Mouse (Mus musculus) forebrain, embryonic 16.5 days (tissue): ENCODE results near the gene B4galt5. TPM values are rescaled to one million over a fixed set of nuclear protein-coding genes. Genes with fewer than 3 reads are reported as not detected.
A peak's percentile ranks its signal among the peaks of the same experiment; 100 is the strongest.

Source experiments
- ATAC-seq: fragments of 200-750 bp; cut with Nextera tagmentation; 2 replicates; pipeline ENCODE4 v1.8.0; 2017; ENCODE audit warnings: mild to moderate bottlenecking, moderate library complexity
- H3K27ac ChIP-seq: fragments of 300-500 bp; sonication (generic); 2 replicates; pipeline ENCODE4 v1.5.1; 2014; ENCODE audit warnings: low read length, control low read depth
- H3K27me3 ChIP-seq: fragments of 300-500 bp; sonication (generic); replicated peaks from 2 replicates; pipeline ENCODE4 v1.6.1; 2014; ENCODE audit warnings: low read length; ENCODE audit not compliant: control insufficient read depth, insufficient read depth
- H3K36me3 ChIP-seq: fragments of 300-500 bp; sonication (generic); 2 replicates; pipeline ENCODE4 v1.6.1; 2014; ENCODE audit not compliant: control insufficient read depth, insufficient read depth
- H3K4me1 ChIP-seq: fragments of 300-500 bp; sonication (generic); replicated peaks from 2 replicates; pipeline ENCODE4 v1.6.1; 2014; ENCODE audit warnings: low read length; ENCODE audit not compliant: control insufficient read depth, insufficient read depth
- H3K4me2 ChIP-seq: fragments of 300-500 bp; sonication (generic); 2 replicates; pipeline ENCODE4 v1.6.1; 2014; ENCODE audit warnings: mild to moderate bottlenecking, low read length, control low read depth
- H3K4me3 ChIP-seq: fragments of 300-500 bp; sonication (generic); replicated peaks from 2 replicates; pipeline ENCODE4 v1.5.1; 2014; ENCODE audit warnings: mild to moderate bottlenecking, low read length, control low read depth
- H3K9ac ChIP-seq: fragments of 300-500 bp; sonication (generic); replicated peaks from 2 replicates; pipeline ENCODE4 v1.6.1; 2014; ENCODE audit warnings: low read depth, low read length, control low read depth
- H3K9me3 ChIP-seq: fragments of 300-500 bp; sonication (generic); 2 replicates; pipeline ENCODE4 v1.6.1; 2016; ENCODE audit warnings: low read length; ENCODE audit not compliant: control insufficient read depth
- WGBS: fragments of 180-500 bp; shearing (Covaris S2); extraction: QIAGEN DNeasy Blood & Tissue Kit; methylation state at CpG from one replicate; pipeline ENCODE4 v1.1.7; 2014; 5-methylcytosine and 5-hydroxymethylcytosine counted together
- polyA plus RNA-seq: library from polyadenylated mRNA; unstranded; fragments of >200 nt; fragmentation: Nextera tagmentation; extraction: Ambion mirVana; gene quantifications from 2 replicates; pipeline ENCODE4 v1.2.1, GENCODE M21; 2015

Gene B4galt5
- polyA plus RNA-seq, 1 experiment from 2014 or later, result 12.5 TPM

DNA sequence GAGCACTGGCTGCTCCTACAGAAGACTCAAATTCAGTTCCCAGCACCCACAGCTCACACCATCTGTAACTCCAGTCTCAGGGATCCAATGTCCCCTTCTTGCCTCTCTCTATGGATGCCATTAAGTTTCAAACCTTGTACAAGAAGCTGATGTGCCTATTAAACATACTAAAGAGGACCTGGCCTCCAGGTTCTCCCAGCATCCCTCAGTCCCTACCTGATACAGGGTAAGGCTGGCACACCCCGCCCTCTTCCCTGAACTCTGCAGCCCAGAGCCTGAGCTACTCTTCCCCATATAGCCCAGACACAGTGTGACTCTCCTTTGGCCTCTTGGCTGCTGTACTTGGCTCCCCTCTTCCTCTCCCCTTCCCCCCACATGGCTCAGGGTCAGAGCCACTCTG is 38.9 kb downstream of the B4galt5 start:
- Histone ChIP-seq H3K9ac (no peak overlapping the region), H3K4me1 (peaks cover 24% of the 10 kb centered on the region), H3K4me3 (no peak overlapping the region), H3K27ac (no peak overlapping the region), H3K27me3 (no peaks in the 10 kb centered on the region), H3K36me3 (no peaks in the 10 kb centered on the region), H3K4me2 (no peak overlapping the region), H3K9me3 (no peaks in the 10 kb centered on the region)
- WGBS, result 92% methylated on average over 1 of the region's 1 CpGs
- no peak for ATAC-seq

DNA sequence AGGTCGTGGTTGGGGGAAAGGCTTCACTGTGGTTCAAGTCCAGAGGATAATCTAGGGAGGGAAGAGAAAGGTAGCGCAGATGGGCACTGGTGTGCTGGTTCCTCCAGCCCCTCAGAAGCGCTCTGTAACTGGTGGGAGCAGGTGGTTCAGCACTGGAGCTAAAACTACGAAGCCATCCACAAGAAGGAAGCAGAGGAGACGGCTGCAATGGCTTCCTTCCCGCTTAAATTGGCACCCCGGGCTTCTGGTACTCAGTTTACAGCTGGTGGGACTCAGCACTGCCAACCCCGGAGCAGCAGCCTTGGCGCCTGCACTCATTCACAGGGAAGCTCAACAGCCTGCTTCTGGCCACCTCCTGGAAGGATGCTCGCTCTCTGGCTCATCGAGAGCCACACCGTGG is 39.7 kb downstream of the B4galt5 start:
- no peaks in the 10 kb centered on the region for H3K36me3 ChIP-seq
- no peaks in the 10 kb centered on the region for H3K27me3 ChIP-seq
- WGBS, result 63% methylated on average over 12 of the region's 12 CpGs
- H3K9ac ChIP-seq, result no peak overlapping the region
- H3K27ac ChIP-seq, result peak overlapping the region; percentile 8; the same call in 1 of the 2 replicates
- H3K4me2 ChIP-seq, result no peak overlapping the region
- H3K9me3 ChIP-seq, result no peaks in the 10 kb centered on the region
- no peak overlapping the region for H3K4me3 ChIP-seq
- peaks cover 17% of the 10 kb centered on the region for H3K4me1 ChIP-seq
- ATAC-seq, result no peak

DNA sequence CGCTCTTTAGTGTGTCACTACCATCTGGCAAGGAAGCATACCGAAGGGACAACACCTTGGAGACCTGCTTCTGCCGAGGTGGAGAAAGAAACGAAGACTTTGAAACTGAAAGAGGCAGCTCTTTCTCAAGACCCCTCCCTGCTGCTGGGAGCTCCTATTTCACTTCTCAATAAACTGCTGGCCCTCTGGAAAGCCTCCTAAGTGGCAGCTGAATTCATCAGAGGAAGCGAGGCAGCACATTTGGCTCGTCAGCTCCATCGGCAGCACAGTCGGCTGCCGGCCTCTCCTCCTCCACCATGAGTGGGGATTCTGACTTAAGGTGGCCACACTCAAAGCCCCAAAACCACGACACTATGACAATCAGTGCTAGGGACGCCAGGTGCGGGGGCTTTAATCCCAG is 41.3 kb downstream of the B4galt5 start:
- H3K4me3 ChIP-seq, result no peak overlapping the region
- no peak overlapping the region for H3K9ac ChIP-seq
- no peak overlapping the region for H3K4me2 ChIP-seq
- peaks cover 8% of the 10 kb centered on the region for H3K4me1 ChIP-seq
- 45% methylated on average over 12 of the region's 12 CpGs for WGBS
- no peak for ATAC-seq
- H3K9me3 ChIP-seq, result no peaks in the 10 kb centered on the region
- H3K27ac ChIP-seq, result no peak overlapping the region
- no peaks in the 10 kb centered on the region for H3K36me3 ChIP-seq
- H3K27me3 ChIP-seq, result no peaks in the 10 kb centered on the region

DNA sequence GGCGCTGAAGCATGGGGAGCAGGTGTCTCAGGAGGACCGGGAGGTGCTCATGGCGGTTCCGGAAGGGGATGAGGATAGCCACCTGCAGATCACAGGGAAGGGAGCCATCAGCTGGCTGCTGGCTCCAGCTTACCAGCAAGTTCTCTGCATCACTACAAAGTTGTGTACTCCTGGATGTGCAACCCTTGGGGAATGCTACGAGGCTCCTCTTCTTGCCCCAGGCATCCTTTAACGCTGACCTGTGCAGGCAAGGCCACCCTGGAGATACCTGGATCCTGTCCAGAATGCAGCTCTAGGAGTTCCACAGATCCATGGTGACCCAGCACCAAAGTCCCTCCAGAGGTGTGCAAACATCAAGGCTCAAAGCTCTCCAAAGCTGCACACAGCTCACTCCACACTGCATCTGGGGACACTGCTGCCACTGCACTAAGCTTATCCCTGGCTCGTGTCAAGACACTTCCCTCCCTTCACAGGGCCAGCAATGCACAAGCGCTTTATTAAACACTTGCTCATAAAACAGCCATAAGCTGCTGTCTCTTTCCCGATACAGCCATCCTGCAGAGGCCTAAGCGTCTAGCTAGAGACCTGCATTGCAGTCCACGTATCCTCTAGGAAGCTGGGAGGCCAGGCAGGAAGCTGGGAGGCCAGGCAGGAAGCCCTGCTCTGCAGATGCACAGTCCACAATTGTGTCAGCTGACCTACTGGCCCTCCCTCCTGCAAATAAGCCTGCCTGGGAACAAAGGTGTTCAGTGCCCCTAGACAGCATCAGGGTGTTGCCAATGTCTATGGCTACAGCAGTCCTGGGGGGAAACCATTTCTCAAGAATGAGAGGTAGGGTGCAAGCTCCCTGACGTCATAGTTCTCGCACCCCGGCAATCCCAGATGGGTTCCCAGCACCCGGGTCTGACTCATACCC is 42.1 kb downstream of the B4galt5 start:
- Histone ChIP-seq H3K4me1 (peaks cover 8% of the 10 kb centered on the region), H3K4me2 (no peak overlapping the region), H3K27ac (no peak overlapping the region), H3K9ac (no peak overlapping the region), H3K4me3 (no peak overlapping the region), H3K36me3 (no peaks in the 10 kb centered on the region), H3K9me3 (no peaks in the 10 kb centered on the region), H3K27me3 (no peaks in the 10 kb centered on the region)
- WGBS, result 88% methylated on average over 15 of the region's 15 CpGs
- no peak for ATAC-seq

DNA sequence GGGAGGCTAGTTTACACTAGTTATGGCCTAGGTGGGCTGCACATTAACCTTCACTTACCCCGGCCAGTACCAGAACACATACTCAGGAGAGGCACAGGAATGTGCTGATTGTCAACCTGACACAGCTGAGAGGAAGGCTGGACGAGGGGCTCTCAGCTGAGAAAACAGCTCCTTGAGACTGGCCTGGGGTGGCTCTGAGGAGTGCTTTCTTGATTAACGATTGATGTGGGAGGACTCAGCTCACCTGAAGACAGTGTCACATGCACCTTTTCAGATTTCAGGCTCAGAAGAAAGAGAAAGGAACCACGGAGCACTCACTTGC is 42.7 kb downstream of the B4galt5 start:
- peaks cover 8% of the 10 kb centered on the region for H3K4me1 ChIP-seq
- ATAC-seq, result no peak
- H3K4me2 ChIP-seq, result no peak overlapping the region
- no peak overlapping the region for H3K4me3 ChIP-seq
- 80% methylated on average over 4 of the region's 4 CpGs for WGBS
- no peak overlapping the region for H3K9ac ChIP-seq
- H3K27ac ChIP-seq, result no peak overlapping the region
- H3K36me3 ChIP-seq, result no peaks in the 10 kb centered on the region
- H3K9me3 ChIP-seq, result no peaks in the 10 kb centered on the region
- no peaks in the 10 kb centered on the region for H3K27me3 ChIP-seq

DNA sequence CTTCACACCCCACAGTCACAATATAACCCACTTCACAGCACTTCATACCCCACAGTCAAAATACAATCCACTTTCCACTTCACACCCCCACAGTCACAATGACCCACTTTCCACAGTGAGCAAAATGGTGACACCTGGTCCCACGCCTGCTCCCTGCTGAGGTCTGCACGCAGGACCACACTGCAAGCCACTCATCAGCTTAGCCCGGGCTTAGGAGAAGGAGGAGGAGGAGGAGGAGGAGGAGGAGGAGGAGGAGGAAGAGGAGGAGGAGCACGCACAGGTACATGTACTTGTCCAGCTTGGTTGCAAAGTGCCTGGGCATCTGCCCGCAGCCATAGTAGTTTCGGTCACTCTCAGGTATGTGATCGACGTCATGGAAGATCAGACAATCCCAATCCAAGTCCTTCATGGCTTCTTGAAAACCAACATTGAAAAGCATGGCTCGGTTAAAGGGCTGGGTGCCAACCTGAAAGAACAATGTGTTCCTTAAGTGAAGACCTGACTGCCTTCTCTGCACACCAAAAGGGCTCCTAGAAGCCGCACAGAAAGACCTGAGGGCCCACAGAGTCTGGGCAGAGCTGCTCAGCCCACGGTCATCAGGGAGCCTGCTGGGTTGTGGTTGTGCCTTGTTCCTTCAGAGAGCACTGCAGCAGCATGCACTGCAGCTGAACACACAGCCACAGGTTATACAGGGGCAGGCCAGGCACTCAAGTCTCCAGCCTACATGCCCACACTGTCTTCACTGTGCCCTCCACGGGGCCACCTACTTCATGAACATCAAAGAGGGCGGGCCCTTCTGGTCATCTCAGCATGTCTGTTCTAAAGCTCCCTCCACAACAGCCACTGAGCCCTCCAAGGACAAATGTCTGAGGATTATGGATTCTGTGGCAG is 43.4 kb downstream of the B4galt5 start:
- WGBS, result 94% methylated on average over 12 of the region's 13 CpGs
- no peak for ATAC-seq
- H3K9me3 ChIP-seq, result no peaks in the 10 kb centered on the region

DNA sequence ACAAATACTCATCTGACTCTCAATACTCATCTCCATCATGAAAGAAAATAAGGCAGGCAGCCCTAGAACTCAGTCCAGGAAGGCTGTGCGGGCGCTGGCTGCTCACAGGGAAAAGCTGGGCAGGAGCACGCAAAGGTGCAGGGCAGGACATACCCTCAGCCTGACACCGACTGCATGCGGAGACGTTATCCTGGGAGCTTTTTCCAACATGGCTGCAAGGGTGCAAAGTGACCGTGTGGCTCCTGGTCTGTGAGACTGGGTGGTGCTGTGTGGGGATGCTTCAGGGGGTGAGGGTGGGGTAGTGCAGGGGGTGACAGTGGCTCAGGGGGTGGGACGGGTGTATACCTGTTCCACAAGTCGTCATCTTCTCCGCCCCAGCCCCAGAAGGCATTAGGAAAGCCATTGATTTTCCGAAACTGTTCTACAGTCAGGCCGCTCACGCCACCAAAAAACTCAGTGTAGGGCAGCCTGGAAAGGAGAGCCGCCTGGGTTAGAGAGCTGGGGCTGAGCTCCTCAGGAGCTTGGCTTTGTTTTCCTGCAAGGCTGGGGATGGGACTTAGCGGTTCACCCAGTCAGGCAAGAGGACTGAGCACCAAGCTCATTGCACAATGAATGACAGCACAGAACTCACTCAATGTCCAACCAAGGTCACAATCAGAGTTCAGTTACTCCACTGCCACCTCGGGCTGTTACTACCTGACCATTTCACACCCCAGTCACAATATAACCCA is 44.2 kb downstream of the B4galt5 start:
- H3K27ac ChIP-seq, result no peak overlapping the region
- peaks cover 9% of the 10 kb centered on the region for H3K4me1 ChIP-seq
- H3K4me2 ChIP-seq, result no peak overlapping the region
- H3K9ac ChIP-seq, result no peak overlapping the region
- no peaks in the 10 kb centered on the region for H3K27me3 ChIP-seq
- H3K36me3 ChIP-seq, result no peaks in the 10 kb centered on the region
- 86% methylated on average over 16 of the region's 16 CpGs for WGBS
- no peak overlapping the region for H3K4me3 ChIP-seq
- no peak for ATAC-seq
- no peaks in the 10 kb centered on the region for H3K9me3 ChIP-seq

More for the DNA sequence above, 43.4 kb downstream of the B4galt5 start:
- Histone ChIP-seq H3K4me3 (no peak overlapping the region), H3K4me2 (no peak overlapping the region), H3K9ac (no peak overlapping the region), H3K4me1 (peaks cover 8% of the 10 kb centered on the region), H3K27ac (no peak overlapping the region), H3K36me3 (no peaks in the 10 kb centered on the region), H3K27me3 (no peaks in the 10 kb centered on the region)

DNA sequence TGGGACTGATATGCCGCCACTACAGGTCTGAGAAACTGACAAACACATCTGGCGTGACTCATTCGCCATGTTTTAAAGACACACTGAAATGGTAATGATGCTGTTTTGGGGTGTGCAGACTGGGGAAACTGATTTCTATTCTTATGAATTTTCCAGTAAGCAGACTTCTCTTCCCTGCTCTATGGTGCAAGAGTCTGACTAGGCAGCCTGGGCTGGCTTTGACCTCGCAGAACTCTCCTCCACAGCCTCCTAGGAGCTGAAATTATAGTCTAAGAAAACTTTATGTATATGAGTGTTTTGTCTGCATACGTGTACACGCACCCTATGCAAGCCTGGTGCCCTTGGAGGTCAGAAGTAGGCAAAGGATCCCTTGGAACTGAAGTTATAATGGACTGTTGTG is 45.2 kb downstream of the B4galt5 start:
- H3K36me3 ChIP-seq, result no peaks in the 10 kb centered on the region
- no peak overlapping the region for H3K9ac ChIP-seq
- H3K27ac ChIP-seq, result no peak overlapping the region
- H3K4me2 ChIP-seq, result no peak overlapping the region
- no peaks in the 10 kb centered on the region for H3K27me3 ChIP-seq
- ATAC-seq, result no peak
- WGBS, result 92% methylated on average over 6 of the region's 6 CpGs
- no peak overlapping the region for H3K4me3 ChIP-seq
- no peaks in the 10 kb centered on the region for H3K9me3 ChIP-seq
- H3K4me1 ChIP-seq, result peaks cover 14% of the 10 kb centered on the region

DNA sequence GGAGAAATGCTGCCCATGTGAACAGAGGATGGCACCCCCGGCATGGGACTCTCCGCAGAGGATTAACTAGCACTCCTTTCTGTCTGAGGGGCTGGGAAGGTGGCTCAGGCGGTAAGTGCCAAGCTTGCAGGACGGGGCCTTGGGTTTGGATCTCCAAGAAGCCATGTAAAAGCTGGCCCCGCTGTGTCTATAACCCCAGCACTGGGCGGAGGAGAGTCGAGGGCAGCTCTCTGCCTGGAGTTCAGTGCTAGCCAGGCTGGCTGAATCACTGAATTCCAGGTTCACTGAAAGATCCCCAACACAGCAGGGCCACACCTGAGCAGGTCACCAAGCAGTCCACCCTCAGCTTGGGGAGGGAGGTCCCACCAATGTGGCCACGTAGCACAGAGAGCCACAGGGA is 45.8 kb downstream of the B4galt5 start:
- Histone ChIP-seq H3K4me2 (no peak overlapping the region), H3K9ac (no peak overlapping the region), H3K27me3 (no peaks in the 10 kb centered on the region), H3K4me3 (no peak overlapping the region), H3K9me3 (no peaks in the 10 kb centered on the region), H3K4me1 (peaks cover 14% of the 10 kb centered on the region), H3K36me3 (no peaks in the 10 kb centered on the region), H3K27ac (no peak overlapping the region)
- 89% methylated on average over 8 of the region's 8 CpGs for WGBS
- ATAC-seq, result no peak
